Mouse (Mus musculus): ENCODE data around the gene Parp1.
"Not testable (repeated sequence)": the region's sequence is repeated elsewhere in the genome, so short reads cannot be mapped to it uniquely, and the experiment has no call there.

Gene Parp1

DNA sequence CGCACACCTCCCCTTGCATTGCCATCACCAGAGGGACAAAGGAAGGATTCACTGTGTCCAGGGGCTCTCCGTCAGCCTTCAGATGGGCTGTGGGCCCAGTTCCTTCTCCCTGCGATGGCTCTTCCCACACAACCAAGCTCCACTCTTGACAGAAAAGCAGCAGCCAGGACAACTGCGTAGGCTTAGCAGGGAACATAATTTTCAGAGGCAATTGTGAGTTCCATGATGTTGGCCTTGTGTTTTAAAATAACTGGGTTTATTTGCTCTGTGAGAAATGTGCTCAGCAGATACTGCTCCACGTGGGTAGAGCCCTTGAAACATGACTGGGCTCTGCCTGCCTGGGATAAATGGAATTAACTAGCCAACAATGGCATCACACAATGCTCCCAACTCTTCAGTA lies 3.8 kb upstream of the Parp1 start:
- DNase-seq: no peak

- DNase-seq: no peak
Observed at GRCm38 (mm10) chr1:180567761-180568160, 963 bp upstream of the Parp1 start.

DNA sequence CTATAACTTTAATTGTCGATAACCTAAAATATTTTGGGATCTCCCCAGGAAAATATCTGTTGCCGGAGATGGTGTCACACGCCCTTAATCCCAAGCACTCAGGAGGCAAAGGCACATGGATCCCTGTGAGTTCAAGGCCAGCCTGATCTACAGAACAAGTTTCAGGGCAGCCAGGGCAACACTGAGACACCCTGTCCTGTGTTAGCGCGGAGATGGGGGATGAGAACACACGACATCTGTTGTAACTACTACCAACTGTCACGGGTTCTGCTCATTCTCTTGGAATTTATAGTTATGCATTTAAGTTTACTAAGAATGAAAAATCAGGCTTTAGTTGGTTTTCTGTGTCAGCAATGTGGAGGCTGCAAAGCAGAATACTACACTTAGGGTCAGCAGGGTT lies 476 bp upstream of the Parp1 start:
- no peak for DNase-seq

GRCm38 (mm10) chr1:180569453-180569852 lies 729 bp downstream of the Parp1 start:
- no peak for DNase-seq

GRCm38 (mm10) chr1:180570181-180570580 lies 1.5 kb downstream of the Parp1 start:
- DNase-seq: no peak

- DNase-seq: no peak
Observed at GRCm38 (mm10) chr1:180571018-180571589, 2.4 kb downstream of the Parp1 start.

DNA sequence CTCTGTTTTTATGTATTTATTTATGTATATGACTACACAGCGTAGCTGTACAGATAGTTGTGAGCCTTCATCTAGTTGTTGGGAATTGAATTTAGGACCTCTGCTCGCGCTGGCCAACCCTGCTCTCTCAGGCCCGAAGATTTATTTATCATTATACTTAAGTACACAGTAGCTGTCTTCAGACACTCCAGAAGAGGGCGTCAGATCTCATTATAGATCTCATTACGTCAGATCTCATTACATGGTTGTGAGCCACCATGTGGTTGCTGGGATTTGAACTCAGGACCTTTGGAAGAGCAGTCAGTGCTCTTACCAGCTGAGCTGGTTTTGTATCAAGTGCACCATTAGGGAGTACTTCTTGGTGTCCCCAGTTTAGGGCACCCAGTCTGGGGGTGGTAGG lies 3.0 kb downstream of the Parp1 start:
- DNase-seq: not testable (repeated sequence)

DNA sequence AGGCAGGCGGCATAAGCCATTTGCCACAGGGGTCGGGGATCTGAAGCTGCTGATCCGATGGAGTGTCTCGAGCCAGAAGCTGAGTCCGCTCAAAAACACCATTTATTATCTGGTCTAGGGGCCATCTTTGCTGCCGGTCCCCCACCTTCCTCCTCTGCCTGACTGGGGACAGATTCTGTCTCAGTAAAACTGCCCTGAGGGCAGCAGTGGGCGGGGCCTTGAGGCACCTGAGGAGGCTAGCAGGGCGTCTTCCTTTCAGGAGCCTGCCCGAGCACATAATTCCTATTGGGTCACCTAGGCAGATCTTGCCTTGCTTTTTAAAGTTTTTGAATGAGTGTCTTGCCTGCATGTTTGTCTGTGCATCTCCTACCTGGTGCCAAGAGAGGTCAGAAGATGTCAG lies 3.4 kb downstream of the Parp1 start:
- DNase-seq: no peak

GRCm38 (mm10) chr1:180576524-180576923 lies 7.8 kb downstream of the Parp1 start:
- DNase-seq: no peak

- no peak for DNase-seq
Observed at GRCm38 (mm10) chr1:180577837-180578236, 9.1 kb downstream of the Parp1 start.

DNA sequence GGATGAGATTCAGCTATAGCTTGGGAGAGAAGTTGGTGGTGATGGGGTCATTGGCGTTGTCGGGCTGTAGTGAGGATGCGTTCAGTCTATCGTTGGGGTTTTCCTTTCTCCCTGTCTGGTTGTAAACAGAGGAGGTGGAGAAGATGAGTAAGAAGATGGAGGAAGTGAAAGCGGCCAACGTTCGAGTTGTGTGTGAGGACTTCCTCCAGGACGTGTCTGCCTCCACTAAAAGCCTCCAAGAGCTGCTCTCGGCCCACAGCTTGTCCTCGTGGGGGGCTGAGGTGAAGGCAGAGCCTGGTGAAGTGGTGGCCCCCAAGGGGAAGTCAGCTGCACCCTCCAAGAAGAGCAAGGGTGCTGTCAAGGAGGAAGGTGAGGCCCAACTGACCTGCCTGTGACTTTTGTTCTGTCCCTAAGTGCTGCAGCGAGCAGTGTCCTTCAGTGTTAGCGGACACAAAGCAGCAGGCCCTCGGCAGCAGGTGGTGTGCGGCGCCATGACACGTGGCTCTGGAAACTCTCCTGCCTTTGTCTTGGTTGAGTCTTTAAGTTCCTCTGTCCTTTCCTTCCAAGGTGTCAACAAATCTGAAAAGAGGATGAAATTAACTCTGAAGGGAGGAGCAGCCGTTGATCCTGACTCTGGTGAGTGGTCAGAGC lies 19.2 kb downstream of the Parp1 start:
- peak in 1 of 2 experiments; percentile 20 for DNase-seq

DNA sequence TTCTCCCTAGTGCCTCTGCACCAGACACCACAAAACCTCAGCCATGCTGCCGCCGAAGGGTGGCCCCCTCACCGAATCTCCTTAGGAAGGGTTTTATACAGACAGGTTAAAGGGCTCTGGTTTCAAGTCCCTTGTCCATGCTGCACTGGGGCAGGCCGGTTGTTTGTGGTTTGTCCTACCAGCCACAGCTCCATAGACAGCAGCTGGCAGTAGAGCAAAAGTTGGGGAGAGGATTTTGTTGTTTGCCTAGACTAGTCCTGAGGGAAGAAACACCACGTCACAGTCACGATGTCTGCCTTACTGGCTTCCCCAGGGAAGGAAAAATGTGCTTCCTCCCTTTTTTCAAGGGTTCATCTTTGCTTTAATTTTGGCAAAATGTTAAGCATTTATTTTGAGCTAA lies 31.9 kb downstream of the Parp1 start:
- DNase-seq: no peak

DNA sequence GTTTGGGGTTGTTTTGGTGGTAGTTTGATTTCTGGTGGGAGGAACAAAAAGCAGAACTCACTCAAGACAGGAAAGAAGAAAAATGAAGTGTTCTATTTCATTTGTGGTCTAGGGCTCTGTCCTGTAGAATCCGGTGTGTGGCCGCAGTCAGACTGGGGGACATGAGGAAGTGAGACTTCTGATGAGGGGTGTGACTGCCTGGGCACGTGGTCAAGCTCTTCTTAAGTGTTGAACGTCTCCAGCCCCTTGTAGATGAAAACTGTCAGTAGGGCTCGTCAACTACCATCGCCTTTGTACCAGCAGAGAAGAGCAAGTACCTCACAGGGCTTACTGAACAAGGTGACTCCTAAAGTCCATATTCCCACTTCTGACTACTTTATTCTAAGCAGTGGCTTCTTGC lies 33.1 kb downstream of the Parp1 start:
- no peak for DNase-seq

DNA sequence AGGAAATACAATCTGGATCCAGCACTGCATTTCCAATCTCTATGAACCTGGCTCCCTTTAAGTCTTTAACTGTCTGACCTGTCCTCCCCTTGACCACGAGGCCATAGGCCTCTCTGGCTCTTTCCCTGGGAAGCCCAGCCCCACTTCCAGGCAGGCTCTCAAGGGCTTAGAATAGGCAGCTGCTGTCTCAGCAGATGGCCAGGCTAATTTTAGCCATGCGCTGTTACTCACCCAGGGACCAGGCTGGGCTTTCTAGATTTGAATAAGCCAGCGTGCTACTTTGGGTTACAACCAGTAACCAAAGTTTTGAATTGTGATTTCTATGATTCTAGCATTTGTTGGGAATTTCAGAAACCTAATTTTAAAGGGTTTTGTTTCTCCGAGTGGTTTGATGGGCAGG lies 35.9 kb downstream of the Parp1 start:
- no peak for DNase-seq

DNA sequence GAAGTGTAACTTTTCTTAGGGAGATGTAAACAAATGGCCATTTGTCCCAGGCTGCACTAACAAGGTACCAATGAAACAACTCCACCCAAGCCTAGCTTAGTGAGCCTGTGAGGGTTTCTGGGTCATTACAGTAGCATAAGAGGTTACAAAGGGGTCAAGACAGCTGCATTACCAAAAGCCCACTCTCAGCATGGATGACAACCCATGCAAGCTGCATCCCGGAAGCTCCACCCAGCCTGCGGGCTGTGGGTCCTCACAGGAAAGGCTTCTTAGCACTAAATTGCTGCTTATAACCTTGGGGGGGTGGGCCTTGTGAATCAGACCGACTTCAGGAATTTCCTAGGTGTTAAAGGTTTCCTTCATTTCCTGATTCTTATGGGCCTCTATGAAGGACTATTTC lies 37.4 kb downstream of the Parp1 start:
- DNase-seq: no peak

DNA sequence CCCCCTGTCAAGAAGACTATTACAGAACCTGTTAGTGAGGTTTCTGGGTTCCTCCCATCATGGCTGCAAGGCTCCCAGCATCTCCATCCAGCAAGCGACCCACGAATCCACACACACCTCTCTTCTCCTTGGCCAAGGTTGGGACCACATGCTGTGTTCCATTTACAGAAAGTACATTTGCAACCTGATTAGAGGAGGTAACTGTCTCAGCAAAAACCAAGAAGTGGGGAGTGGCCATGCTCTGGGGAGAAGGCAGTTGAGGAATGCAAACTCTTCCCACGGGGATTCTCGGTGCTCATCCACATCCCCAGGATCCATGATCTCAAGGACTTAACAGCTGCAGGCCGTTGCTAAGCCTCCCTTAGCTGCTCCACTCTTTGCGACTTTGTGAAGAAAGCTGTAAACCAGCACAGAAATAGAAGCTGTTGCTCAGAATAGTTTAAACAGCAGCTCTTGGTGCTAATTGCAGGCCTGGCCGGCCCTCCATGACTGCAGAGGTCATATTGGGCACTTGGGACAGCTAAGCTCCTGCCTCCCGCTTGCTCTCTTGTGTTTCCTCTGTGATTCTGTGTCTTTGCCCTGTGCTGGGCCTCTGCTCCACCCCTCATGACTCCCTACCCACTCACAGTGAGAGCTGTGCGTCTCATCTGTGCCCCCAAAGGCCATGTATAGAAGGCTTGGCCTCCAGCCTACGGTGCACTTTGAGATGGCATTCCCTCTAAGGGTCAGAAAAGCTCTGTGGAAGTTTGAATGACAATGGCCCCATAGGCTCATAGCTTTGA lies 38.3 kb downstream of the Parp1 start:
- DNase-seq: no peak

DNA sequence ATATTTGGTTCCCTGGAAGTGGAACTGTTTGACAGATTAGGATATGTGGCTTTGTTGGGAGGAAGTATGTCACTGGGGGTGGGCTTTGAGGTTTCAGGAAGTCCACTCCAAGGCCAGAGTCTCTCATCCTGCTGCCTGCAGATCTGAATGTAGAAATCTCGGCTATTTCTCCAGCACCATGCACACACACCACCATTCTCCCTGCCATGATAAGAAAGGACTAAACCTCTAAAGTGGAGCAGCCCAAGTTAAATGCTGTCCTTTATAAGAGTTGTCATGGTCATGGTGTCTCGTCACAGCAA lies 38.8 kb downstream of the Parp1 start:
- DNase-seq: no peak

DNA sequence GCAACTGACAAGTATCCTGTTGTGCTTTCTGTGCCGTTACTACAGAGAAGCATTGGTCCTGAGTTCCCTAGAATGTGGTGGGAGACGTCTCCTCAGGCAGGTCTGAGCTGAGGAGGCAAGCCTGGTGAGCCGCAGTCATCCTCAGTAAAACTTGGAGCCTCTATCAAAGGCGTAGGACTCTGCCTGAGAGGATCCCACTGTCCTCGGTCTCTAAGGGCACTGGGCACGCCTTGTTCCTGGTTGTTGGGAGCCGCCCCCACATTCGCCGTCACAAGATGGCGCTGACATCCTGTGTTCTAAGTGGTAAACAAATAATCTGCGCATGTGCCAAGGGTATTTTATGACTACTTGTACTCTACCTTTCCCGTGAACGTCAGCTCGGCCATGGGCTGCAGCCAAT lies 43.1 kb downstream of the Parp1 start:
- not testable (repeated sequence) for DNase-seq

- DNase-seq: no peak
Observed at GRCm38 (mm10) chr1:180616762-180617161, 48.0 kb downstream of the Parp1 start.

GRCm38 (mm10) chr1:180622389-180622788 lies 53.7 kb downstream of the Parp1 start:
- DNase-seq: no peak

- no peak for DNase-seq
Observed at GRCm38 (mm10) chr1:180623911-180624310, 55.2 kb downstream of the Parp1 start.

DNA sequence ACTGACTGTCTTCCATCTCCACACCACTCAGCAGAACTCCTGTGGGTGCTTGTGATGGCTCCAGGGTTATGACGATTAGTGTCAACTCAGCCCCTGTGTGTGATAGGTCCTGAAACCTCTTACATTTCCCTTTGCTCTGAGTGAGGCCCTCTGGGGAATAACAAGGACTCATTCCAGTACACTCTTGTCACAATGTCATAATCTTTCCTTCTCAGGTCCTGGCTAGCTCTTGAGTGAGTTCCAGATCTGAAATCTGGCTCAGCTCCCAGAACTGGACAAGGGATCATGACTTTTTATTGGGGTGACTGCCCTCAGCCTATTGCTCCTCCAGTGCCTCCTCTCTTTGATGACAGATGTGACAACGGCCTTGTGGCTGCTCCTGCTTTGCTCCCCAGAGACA lies 57.4 kb downstream of the Parp1 start:
- no peak for DNase-seq

DNA sequence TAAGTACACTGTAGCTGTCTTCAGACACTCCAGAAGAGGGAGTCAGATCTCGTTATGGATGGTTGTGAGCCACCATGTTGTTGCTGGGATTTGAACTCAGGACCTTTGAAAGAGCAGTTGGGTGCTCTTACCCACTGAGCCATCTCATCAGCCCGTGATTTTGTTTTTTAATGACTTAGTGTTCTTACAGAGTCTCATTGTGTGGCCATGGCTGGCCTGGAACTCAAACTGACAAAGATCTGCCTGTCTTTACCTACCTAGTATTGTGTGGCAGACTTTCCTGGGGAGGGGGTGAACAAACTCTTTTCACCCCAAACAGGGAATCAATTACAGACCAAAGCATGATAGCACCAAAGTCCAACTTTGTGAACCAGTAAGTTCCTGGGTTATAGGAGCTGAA lies 69.1 kb downstream of the Parp1 start:
- not testable (repeated sequence) for DNase-seq
